Comparison of ENCODE assay signal across 16 mouse cellular contexts in genomic region chr12:73656568-73657204, GRCm38 (mm10).
DNase-seq lines count a peak whose midpoint lies in the region; ATAC-seq lines count a peak whose summit lies in the region.
"Had no signal": no experiment of that assay in that cellular context is flagged by ENCODE, and none has a peak within 500 bp of the region (broad histone marks: within the 10 kb centered on the region; RNA-seq: fewer than 3 reads in every experiment).

No protein-coding gene starts in this region.

- peak; percentile 80 for ATAC-seq in common myeloid progenitor, adult 5-6 weeks (replicated peaks; ENCODE audit: low read depth, poor library complexity, severe bottlenecking)
- ATAC-seq in intestine, embryonic 15.5 days, result no peak

- H3K9me3 ChIP-seq in megakaryocyte, embryonic 14.5 days, result no peaks in the 10 kb centered on the region
- no peaks in the 10 kb centered on the region for H3K9me3 ChIP-seq in intestine, embryonic 15.5 days

- peaks cover 6% of the 10 kb centered on the region; the same call in 1 of the 2 replicates for H3K4me1 ChIP-seq in megakaryocyte, embryonic 14.5 days
- no peaks in the 10 kb centered on the region for H3K4me1 ChIP-seq in intestine, embryonic 15.5 days (replicated peaks)

- peak overlapping the region; percentile 80 for H3K4me3 ChIP-seq in megakaryocyte, embryonic 14.5 days (replicated peaks)
- no peak overlapping the region for H3K4me3 ChIP-seq in intestine, embryonic 15.5 days (replicated peaks)
- H3K4me3 ChIP-seq: erythroblast, embryonic 14.5 days; heart, adult 2 months; left cerebral cortex, adult 2 months; myocyte had no signal

- H3K9ac ChIP-seq in intestine, embryonic 15.5 days, result no peak overlapping the region

- H3K27me3 ChIP-seq in megakaryocyte, embryonic 14.5 days (replicated peaks), result peaks cover 2% of the 10 kb centered on the region
- H3K27me3 ChIP-seq in intestine, embryonic 15.5 days (replicated peaks), result no peaks in the 10 kb centered on the region

- no peak overlapping the region for H3K4me2 ChIP-seq in intestine, embryonic 15.5 days (replicated peaks)

- peak; percentile 8 for DNase-seq in layer of hippocampus, adult 9-11 months
- DNase-seq in layer of hippocampus, postnatal 10 days (ENCODE audit: low spot score in 2 of 2), result no peak
- peak; percentile 33 for DNase-seq in thymus, postnatal 14 days
- no peak for DNase-seq in heart, adult 8-10 months (ENCODE audit: low spot score)
- DNase-seq in heart, adult 9 months (ENCODE audit: low spot score in 2 of 2), result no peak
- DNase-seq: cerebellum, adult 11-12 months; heart, adult 2 months; heart, postnatal 4 days; kidney, adult 18-20 months had no signal

- no peak overlapping the region for H3K27ac ChIP-seq in intestine, embryonic 15.5 days
- H3K27ac ChIP-seq: heart, adult 2 months; left cerebral cortex, adult 2 months had no signal

- WGBS in intestine, embryonic 15.5 days, result 54% methylated on average over 18 of the region's 18 CpGs

- H3K36me3 ChIP-seq in megakaryocyte, embryonic 14.5 days (replicated peaks; ENCODE audit: low read length), result no peaks in the 10 kb centered on the region
- no peaks in the 10 kb centered on the region for H3K36me3 ChIP-seq in intestine, embryonic 15.5 days
- H3K36me3 ChIP-seq: G1E had no signal

Comparison
In these comparisons a context has a peak if more than half of its experiments do, and no peak if none do; other contexts are left out.
1. DNase-seq: peak in layer of hippocampus, adult 9-11 months (single experiment) and thymus, postnatal 14 days (single experiment); none in layer of hippocampus, postnatal 10 days (0 of 2), heart, adult 8-10 months (single experiment) and heart, adult 9 months (0 of 2).